Mouse (Mus musculus) activated CD4-positive, CD25-positive, alpha-beta regulatory T cell (primary cell): ENCODE results near the gene Grid2. TPM values are rescaled to one million over a fixed set of nuclear protein-coding genes. Genes with fewer than 3 reads are reported as not detected.

Experiments used
- polyA plus RNA-seq, 2 experiments: library from polyadenylated mRNA; unstranded; fragments of 100-300 nt; shearing (Covaris generic); gene quantifications; one replicate each; pipeline ENCODE4 v1.2.1; 2017

The Grid2 gene
- polyA plus RNA-seq: under 1 TPM in 1 of 2 experiments, not detected in 1; 0.45 TPM

GRCm38 (mm10) chr6:63255826-63256555 is at the start of gene Grid2:
Gene Grid2, plus strand, starts transcription at chr6:63255876.

GRCm38 (mm10) chr6:64728499-64729198 is 1473.0 kb downstream of the Grid2 start, which contains the start of gene Atoh1:
Gene Atoh1, plus strand, starts transcription at chr6:64729125.

